Mouse (Mus musculus) C2C12 (cell line): ENCODE data around the gene Gm21974.

ENCODE experiments used
- CEBPB ChIP-seq: IDR thresholded peaks from one replicate; pipeline ENCODE4 v1.6.1; 2011; ENCODE audit warnings: low read depth, mild to moderate bottlenecking, control low read depth, moderate library complexity
- CTCF ChIP-seq: IDR thresholded peaks from one replicate; pipeline ENCODE4 v1.5.1; 2011; ENCODE audit not compliant: control insufficient read depth, insufficient read depth, insufficient read length
- FOSL1 ChIP-seq: IDR thresholded peaks from one replicate; pipeline ENCODE4 v1.8.0; 2011; ENCODE audit warnings: mild to moderate bottlenecking, low read length; ENCODE audit not compliant: poor library complexity, insufficient read depth, severe bottlenecking
- MAX ChIP-seq: IDR thresholded peaks from one replicate; pipeline ENCODE4 v1.6.1; 2011; ENCODE audit warnings: mild to moderate bottlenecking, control low read depth
- MYOG ChIP-seq: IDR thresholded peaks from one replicate; pipeline ENCODE4 v1.6.1; 2011; ENCODE audit not compliant: control insufficient read depth, insufficient read length; ENCODE audit errors: extremely low read depth
- USF1 ChIP-seq: IDR thresholded peaks from one replicate; pipeline ENCODE4 v1.6.1; 2011; ENCODE audit warnings: low read depth, mild to moderate bottlenecking, control low read depth, moderate library complexity

DNA sequence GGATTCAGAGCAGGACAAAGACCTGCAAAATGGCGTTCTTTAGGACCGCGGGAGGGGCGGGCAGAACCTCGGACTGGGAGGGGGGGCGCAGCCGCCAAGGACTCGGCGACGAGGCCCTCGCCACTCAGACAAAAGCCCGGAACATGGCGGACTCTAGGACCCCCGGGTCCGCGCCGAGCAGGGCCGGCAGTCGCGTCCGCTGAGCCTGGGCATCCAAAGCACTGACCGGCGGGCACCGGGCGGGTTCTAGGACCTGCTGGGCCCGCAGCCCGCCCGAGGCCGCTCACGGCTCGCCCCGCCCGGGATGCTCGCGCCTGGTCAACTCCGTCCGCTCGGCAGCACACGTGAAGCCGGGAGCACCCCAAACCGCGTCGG is 19.6 kb downstream of the Gm21974 start:
- TF ChIP-seq USF1 (no peak), FOSL1 (no peak), CTCF (no peak), MAX (no peak), CEBPB (no peak), MYOG (no peak)
